Mouse (Mus musculus): ENCODE measurements around the gene Eva1a.

Gene Eva1a

DNA sequence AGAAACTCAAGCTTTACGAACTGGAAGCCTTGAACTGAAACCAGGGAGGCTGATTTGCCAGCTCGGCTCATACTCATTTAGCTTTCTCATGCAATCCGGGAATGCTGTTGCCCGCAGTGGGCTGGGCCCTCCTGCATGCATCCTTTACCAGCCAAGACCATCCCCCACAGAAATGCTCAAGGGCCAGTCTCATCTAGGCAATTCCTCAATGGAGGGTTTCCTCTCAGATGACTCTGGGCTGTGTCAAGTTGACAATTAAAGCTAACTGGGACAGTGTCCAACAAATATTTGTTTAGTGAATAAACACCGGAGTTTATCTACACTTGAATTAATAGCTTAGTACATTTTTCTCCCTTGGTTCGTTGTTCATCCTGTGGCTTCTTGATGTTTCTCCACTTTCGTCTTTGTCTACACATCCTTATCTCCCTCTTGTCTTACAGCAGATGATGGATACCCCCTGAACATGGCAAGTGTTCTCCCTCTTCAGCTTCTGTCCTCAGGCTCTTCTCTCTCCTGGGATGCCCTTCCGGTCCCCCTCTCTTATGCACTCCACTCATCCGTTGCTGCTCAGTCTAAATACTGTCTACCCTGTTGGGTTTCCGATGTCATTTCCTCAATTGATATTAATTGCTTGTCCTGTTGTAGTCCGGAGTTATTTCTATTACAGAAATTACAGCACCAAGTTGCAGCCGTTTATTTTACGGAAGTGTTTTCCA lies 92.2 kb downstream of the Eva1a start:
- DNase-seq, result no peak

DNA sequence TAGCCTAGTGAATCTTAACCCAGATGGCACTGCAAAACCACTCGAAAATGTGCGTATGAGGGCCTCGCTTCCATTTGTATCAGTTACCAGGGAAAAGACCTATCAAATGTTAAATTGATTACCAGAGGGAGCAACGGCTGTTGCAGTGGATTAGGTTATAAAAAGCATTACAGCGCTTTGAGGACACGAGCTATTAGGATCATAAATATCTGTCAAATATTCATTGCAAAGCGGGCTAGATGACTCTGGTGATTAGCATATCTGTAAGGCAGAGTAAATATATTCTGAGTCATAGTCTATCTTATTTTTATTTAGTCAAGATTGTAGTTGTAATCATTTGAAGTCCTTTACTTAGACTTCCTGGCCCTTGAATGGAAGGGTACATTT lies 92.7 kb downstream of the Eva1a start:
- no peak for DNase-seq

DNA sequence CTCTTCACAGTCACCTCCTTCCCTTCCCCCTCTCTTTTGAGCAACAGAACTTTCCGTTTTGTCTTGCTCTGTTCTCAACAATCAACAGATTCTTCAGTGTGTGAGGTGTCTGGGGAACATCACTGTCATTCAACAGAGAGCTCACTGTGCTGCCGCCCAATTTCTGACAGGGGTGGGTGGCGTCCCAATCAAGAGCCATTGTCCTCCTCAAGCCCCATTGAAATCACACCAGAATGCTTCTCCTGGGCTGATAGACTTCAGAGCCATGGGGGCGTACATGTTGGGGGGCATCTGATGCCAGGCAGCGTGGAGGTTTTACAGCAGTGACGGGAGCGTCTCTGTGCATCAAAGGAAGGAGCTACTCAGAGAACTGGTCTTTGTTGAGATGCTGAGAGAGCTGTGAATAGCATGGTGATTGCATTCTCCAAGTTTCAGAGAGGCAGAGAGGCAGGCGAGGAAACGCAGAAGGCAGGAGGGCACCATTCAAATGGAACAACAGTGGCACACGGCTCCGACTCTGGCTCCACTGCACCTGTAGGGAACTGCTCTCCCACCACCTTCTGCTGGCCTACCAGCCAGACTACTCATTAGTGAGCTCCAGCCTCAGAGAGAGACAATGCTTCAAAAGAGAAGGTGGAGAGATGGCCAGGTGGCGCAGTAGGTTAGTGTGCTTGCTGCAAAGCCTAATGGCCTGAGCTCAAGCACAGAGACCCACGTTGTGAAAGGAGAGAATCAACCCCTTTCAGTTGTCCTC lies 95.3 kb downstream of the Eva1a start:
- DNase-seq, result no peak

Measured in thymus, postnatal 4 days (tissue).